Mouse (Mus musculus): ENCODE measurements around the gene Bcas3.

Gene Bcas3

DNA sequence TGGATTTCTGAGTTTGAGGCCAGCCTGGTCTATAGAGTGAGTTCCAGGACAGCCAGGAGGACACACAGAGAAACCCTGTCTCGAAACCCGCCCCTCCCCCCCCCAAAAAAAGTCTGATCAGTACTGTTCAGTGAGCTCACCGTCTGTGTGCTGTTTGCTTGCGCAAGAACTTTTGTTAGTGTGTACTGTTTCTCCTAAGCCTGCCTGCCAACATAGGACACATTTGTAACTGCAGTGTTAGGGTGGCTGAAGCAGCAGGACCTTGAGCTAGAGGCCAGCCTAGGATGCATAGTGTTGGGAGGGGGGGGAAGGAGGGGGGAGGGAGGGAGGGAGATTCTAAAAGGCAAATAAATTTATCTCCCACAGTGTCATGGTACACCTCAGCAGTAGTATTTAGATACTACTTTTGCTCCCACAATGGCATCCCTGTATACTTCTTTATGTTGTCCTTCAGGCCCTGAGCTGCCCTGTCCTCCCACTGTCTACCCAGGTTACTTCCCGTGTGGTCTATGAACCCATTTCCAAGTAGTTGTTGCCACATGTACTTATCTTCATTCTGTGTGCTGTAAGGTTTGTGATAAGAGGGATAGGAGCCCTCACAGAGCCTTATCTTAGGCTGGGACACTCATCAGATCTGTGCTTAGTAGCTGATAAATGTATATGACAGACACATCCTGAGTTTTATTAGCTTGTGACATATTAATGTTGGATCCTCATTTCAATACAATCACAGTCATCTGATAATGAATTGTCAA, 176.7 kb downstream of the Bcas3 start:
- DNase-seq (ENCODE audit: low read depth), result peak; percentile 58

GRCm38 (mm10) chr11:85540989-85541388, 188.0 kb downstream of the Bcas3 start:
- DNase-seq (ENCODE audit: low read depth), result no peak

GRCm38 (mm10) chr11:85543311-85543710, 190.3 kb downstream of the Bcas3 start:
- DNase-seq (ENCODE audit: low read depth), result no peak

DNA sequence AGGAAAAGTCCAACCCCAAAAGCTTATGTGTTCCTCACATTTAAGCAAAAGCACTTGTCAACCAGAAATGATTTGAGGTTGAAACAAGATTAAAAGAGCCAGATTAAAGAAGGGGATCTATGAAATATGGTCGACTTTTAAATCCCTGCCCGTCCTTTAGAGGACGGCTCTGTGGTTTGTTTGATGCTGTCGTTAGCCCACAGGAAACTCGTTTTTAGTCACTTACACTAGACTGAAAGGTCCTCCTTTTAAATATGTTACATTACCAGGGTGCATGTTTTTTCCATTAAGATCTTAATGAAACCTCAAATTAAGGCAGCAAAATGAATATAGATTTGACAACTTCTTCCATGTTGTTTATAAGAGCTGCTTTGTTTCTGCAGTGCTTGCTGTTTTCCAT, 192.6 kb downstream of the Bcas3 start:
- no peak for DNase-seq (ENCODE audit: low read depth)

- DNase-seq (ENCODE audit: low read depth), result no peak
These were observed 195.0 kb downstream of the Bcas3 start for GRCm38 (mm10) chr11:85547966-85548365.

DNA sequence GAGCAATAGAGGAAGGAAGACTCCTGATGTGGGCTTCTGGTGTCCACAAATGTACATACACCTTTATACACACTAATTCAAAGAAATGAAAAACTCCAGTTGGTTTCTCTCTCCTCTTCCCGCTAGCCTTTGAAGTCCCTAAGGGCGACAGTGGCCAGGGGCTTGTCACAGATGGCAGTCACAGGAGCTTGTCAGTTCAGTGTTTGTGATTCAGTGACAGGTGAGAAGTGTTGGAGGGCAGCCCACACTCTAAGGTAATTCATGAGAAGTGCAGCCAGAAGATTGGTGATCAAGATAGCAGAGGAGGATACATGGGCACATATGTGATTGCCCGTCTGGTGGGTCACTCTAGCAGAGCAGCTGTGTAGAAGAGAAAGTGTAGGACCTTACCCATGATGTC, 196.7 kb downstream of the Bcas3 start:
- DNase-seq (ENCODE audit: low read depth), result no peak

- DNase-seq (ENCODE audit: low read depth), result no peak
These were observed 202.1 kb downstream of the Bcas3 start for GRCm38 (mm10) chr11:85555066-85555465.

DNA sequence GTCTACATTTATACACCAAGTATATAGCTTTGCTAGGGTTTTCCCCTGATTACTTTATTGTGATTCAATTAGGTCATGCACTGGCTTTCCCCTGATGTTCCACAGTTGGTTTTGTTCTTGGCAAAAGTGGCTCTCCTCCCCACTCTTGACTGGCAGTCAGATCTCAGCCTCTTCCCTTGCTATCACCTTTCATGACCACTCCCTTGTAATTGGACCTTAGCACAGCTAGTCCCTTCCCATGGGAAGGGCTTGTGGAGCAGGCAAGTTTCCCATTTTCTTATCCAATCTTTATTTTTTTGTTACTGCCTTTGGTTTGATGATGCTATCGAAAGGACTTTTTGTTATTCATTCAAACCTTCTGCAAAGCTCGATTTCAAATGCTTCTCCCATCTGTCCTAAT, 202.8 kb downstream of the Bcas3 start:
- DNase-seq (ENCODE audit: low read depth), result peak; percentile 4

DNA sequence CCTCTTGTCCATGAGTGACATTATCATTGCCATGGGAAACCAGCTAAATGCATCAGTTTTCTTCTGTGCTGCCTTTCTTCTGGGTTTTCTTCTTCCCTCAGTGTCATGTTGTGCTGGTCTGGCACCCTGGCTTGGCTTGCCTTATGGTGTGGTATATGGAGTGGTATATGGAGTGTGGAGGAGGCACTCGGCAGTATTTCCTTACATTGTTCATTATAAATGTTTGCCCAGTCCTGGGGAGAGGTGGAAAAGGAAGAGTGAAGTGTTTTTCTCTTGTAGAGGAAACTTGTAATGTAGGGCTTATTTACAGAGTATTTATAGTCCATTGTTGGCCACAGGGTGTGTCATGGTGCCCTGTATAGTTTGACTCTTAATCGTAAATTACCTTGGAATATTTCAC, 212.1 kb downstream of the Bcas3 start:
- DNase-seq (ENCODE audit: low read depth), result no peak

DNA sequence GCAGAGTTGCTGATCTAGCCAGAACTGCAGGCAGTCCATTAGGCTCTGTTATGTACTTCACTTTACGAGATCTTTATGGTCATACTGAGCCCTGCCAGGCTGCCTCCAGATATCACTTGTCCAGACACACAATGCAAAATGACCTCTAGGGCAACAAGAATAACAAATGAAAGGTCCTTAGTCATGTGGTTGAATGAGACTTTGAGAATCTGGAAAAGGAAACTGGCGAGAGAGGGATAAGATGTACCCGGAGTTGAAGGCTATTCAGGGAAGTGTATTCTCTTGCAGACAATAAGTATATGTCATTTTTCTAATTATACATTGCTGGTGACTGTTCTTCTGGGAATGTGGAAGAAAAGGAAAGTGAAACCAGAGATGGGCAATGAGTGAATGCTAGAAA, 218.1 kb downstream of the Bcas3 start:
- no peak for DNase-seq (ENCODE audit: low read depth)

- DNase-seq (ENCODE audit: low read depth), result peak; percentile 5
These were observed 219.0 kb downstream of the Bcas3 start for GRCm38 (mm10) chr11:85571936-85572335.

DNA sequence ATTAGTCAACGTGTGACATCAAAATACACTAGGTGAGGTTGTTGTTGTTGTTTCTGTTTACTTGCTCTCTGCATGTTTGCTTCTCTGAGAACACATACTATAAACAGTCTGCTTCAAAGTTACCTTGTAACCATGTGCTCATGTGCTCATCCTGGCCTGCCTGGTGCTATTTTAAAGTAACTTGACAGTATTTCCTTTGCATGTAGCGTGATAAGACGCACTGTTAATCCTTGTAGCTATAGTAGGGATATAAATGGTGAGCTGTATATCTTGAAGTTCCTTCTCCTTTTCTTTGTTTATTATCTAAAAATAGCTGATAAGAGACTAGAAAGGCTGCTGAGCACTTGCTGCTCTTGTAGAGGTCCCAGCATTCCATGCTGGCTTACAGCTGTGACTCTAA, 219.6 kb downstream of the Bcas3 start:
- no peak for DNase-seq (ENCODE audit: low read depth)

- no peak for DNase-seq (ENCODE audit: low read depth)
These were observed 221.5 kb downstream of the Bcas3 start for GRCm38 (mm10) chr11:85574496-85574895.

GRCm38 (mm10) chr11:85577816-85578645, 225.1 kb downstream of the Bcas3 start:
- DNase-seq (ENCODE audit: low read depth), result no peak

- DNase-seq (ENCODE audit: low read depth), result no peak
These were observed 231.1 kb downstream of the Bcas3 start for GRCm38 (mm10) chr11:85584086-85584485.

GRCm38 (mm10) chr11:85593636-85594035, 240.7 kb downstream of the Bcas3 start:
- DNase-seq (ENCODE audit: low read depth), result no peak

- no peak for DNase-seq (ENCODE audit: low read depth)
These were observed 246.3 kb downstream of the Bcas3 start for GRCm38 (mm10) chr11:85599251-85599650.

GRCm38 (mm10) chr11:85603546-85604322, 250.8 kb downstream of the Bcas3 start:
- no peak for DNase-seq (ENCODE audit: low read depth)

DNA sequence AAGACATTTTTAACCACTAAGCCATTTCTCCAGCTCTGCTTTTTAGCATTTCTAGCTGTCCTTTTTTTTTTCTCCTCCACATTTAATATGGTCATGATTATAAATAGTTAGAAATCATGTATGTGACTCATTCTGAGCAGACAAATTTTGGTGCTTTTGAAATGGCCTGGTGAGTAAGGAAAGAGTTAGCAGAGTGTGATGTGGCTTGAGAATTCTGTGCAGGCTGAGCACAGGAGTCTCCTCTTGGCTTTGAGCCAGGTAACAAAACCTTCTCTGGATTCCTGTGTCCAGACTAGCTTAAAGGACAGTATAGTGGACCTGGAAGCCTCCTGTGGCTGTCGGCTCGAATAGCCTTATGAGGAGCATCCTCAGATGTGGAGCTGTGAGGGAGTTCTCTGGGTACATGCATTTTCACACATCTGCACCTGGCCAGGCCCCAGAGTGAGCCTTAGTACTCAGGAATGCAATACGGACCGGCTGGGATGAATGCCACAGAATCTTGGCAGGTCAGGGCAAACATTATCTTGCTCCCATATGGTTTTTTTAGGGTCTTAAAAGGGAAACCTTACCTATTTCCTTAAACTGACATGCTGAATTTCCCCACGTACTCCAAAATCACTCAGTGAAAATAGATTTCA, 256.5 kb downstream of the Bcas3 start:
- peak; percentile 65 for DNase-seq (ENCODE audit: low read depth)

- no peak for DNase-seq (ENCODE audit: low read depth)
These were observed 260.1 kb downstream of the Bcas3 start for GRCm38 (mm10) chr11:85613035-85613434.

DNA sequence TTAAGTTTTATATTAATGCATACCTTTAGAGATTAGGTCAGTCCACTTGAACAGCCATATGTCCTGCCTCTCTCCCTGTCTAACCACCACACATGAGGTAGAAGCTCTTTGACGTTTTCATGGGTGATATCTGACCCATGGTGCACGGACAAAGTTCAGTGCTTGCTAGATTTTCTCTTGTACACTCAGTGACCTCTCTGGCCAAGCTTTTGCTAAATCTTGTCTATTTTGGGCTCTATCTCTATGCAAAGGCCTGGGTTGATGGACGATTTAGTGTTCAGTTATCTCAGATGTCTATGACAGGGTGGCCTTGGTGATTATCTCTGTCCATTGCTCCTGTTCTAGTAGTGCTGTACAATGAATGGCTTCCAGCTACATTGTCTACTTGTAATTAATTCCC, 260.6 kb downstream of the Bcas3 start:
- DNase-seq (ENCODE audit: low read depth), result no peak

DNA sequence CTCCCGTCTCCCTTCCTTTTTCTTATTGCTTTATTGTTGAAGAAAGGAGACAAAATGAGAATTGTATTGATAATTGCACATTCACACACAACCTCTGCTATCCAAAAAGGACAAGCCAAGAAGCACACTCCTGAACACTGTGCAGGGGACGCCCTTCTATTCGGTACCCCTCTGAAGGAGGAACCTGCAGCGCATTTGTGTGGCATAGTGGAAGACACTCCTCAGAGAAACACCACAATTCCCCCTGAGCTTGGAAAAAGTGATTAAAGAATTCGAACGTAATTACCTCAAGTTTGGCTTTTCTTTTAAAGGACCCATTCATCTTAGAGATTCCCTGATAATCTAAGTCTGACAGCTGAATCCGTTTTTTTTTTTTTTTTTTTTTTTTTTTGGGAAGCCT, 261.5 kb downstream of the Bcas3 start:
- no peak for DNase-seq (ENCODE audit: low read depth)

Measured in NIH3T3 (cell line).